Mouse (Mus musculus) lung, postnatal 14 days (tissue): ENCODE measurements around the gene Dock10.

Experiments used
- DNase-seq: peaks from one replicate; pipeline ENCODE4 v3.0.0; 2021

Dock10 gene

DNA sequence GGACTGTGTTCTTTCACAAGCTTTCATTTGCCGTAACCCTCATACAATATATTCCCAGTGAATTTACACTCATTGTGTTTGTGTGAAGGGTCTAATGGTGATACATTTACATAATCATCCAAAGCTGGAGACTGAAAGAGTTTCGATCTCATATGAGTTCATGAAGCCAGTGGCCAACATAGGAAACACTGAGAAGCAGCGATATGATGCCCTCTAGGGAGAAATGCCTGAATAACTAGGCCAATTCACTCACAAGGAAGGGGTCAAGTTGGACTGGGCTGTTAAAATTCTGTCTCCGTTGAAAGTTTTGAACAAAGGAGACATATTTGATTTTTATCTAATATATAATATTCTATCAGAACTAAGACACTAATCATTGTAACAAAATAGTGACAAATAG is 30.9 kb downstream of the Dock10 start:
- no peak for DNase-seq

DNA sequence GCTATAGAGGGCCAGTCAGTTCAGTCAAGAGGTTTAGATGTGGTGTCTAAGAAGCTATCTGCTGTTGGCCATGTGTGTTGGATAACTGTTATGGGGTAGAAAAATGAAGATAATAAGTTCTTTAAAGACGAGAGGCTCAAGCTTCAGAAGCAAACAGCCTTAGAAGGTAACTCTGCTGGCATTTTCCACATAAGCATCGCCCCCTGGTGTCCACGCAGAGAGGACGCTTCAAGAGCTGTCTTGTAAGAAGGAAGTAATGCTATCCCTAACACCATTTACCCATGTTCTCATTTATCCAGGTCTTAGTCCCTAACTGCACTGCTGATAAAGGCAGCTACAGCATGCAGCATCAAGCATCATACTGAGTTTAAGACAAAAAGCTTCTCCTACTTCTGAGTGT is 35.7 kb downstream of the Dock10 start:
- peak; percentile 66 for DNase-seq

DNA sequence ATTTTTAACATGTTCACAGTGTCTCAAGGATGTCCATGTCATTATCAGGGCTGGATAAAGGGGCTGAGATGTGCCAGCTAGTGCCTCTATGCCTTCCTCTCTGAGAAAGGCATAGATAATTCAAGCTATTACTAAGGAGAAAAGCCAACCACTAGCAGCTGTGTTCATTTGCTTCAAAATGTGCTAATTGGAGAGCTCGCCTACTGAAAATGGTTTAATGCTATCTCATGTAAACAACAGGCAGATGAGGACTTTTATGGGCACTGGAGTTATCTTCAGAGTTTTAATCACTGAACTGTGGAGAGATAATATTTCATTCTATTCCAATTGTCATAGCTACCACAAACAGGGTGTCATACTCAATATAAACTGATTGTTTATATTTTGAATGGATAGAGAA is 36.3 kb downstream of the Dock10 start:
- DNase-seq, result no peak

DNA sequence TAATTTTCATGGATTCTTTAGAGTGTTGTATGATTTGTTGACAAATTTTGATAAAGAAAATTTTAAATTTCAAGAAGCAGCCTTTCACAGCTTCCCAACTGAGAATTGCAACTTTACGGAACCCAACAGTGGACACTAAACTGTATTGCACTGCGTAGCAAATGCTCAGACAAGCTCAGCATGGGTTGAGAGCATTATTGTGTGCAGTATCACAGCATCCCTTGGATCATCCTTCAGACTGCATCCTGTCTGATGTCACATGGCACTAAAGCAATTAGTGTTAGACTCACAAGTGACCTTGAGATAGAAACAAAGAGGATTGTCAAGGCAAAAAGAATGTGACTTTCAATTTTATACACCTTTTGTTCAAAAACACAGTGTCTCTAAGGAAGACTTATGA is 37.1 kb downstream of the Dock10 start:
- DNase-seq, result no peak

DNA sequence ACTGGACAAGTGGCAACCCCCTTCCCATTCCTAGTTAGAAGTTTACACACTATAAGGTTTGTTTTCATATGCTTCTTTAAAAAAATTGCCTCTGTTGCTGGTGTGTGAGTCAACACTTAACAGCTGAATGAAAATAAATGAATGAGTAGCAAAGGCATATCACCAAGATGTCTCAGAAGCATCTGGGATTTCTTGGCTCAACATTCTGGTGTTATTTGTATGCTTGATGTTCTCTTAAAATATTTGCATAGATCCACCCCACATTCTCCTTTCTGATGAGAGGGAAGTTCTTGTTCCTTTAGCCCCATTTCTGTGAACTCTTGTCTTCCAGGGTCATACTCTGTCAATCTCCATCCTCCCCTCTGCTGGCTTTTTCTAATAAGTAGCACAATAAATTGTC is 38.2 kb downstream of the Dock10 start:
- no peak for DNase-seq

DNA sequence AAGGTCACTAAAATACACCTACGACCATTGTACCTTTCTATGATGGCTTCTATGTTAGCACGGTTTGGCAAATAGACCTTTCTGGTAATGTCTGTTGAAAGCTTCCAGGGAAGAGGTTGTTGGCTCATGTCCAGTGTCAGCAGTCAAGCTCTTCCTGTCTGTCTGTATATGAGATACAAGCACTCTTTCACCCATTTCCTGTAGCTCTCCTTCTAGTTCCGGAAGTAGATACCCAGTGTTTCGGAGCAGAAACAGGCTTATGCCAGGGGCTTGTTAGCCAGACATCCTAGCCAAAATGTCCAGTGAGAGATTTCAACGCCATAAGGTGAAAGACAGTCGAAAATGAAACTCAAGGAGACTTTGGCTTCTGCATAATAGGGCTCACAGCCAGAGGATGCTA is 38.9 kb downstream of the Dock10 start:
- DNase-seq, result peak; percentile 11

DNA sequence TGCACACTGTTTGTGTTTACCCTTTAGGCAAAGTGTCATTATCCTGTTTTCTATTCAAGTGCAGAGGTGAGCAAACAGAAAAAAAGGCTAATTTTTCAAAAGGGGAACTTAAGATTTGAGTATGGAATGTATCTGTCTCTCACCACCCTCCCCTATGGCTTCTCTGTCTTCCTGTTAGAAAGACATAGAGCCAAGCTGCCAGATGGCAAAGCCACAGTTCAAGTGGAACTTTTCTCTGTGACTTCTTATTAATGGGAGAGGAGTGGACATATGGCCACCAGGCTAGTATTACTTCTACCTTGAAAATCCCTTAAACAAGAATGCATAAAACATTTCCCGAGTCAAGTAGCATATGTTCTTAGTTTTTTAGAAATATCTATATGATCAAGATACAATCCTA is 39.7 kb downstream of the Dock10 start:
- DNase-seq, result no peak

DNA sequence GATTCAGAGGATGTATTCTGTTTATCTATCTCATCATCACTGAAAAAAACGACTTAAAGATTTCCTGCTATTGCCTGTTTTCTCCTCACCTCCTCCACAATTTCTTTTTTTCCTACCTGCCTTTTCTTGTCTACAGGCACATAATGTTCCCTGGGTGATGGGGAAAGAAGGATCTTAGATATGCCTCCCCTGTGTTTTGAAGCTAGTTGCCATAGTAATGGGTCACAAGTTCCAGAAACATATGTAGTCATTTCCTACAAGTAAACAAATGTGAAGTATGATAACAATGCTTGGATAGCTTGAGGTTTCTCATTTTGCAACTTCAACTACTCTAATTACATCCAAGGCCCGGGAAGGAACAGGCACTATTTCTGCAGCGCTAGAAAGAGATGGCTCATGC is 42.4 kb downstream of the Dock10 start:
- DNase-seq, result no peak

DNA sequence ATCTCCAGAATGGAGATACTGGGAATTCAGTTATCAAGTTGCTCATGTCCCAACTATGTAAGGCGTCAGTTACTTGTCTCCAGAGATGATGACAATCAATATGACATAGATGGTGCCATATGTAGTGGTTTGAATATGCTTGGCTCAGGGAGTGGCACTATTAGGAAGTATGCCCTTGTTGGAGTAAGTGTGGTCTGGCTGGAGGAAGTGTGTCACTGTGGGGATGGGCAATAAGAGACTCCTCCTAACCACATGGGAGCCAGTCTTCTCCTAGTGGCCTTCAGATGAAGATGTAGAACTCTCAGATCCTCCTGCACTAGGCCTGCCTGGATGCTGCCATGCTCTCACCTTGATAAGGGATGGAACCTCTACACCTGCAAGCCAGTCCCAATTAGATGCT is 44.4 kb downstream of the Dock10 start:
- DNase-seq, result no peak

DNA sequence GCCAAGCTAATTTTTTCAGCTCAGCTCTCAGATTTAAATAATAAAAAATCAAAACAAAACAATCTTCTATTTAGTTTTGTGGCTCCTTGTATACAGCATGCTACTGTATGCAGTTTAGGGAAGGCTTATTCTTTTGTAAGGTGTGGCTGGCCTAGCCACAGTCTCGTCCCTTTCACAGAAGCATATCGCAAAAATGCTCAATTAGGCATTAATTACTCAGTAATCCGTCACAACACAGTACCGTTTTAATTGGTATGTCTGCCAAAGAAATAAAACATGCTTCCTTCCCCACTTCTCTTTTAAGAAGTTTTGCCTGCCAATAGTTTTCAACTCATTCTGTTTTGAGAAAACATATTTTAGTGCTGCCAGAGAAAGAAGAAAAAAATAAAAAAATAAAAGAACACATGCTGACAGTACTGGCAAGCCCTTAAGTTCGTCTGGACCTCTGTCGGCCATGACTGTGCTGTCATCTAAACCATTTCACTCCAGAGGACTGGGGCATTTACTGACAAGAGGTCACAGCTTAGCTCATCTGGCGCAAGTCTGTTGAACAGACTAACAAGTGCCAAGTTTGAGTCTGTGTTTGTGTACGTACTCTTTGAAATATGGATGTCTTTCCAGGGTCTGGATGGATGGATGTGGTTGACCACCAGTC is 47.6 kb downstream of the Dock10 start:
- peak; percentile 20 for DNase-seq

DNA sequence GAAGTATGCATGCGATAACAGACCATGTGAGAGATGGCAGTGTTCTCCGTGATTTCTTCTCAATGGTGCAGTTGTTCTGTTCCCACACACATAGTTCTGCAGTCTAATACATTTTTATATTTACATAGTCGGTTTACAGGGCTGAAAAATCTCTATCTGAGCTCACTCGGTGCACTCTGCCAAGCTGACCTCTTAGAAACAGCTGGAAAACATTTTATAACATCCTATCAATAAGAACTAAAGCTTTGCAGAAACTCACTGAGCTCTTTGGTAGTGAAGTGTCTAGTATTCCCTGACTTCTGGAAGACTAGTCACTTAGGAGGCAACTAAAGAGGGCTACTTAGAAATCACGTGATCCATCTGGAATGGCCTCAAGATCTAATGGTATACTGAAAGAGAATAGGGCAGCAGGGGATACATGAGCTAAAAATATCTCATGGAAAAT is 48.2 kb downstream of the Dock10 start:
- DNase-seq, result no peak

DNA sequence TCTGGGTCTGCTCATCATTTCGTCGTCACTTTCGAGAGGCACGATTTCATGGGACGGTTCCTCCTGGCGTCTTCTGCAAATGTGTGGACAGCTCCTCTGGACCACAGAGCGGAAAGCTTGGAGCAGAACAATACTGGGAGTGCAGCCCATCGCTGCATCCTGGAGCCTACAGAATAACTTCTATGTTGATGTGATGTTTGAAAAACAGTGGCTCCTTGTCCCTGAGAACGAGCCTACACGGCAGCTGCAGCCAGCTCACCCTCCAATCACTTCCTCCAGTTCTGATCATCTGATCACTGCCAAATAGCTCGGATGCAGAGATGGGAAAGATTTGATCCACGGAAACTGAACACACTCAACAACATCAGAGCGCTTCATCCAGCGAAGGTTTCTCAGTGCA is 49.0 kb downstream of the Dock10 start:
- no peak for DNase-seq

DNA sequence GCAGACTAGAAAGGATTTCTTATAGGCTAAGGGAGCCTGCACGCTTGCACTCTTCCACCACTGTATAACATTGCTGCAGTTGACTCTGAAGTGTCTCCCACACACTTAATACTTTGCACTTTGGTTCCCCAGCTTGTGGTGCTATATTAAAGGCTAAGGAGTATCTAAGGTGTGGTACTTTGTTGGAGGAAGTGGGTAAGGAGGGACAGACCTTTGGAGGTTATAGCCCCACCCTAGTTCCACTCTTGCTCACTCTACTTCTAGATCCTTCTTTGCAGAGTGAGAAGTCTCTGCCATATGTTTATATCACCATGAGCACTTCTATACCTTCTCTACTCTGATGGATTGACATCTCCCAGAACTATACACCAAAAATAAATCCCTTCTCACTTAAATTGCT is 55.0 kb downstream of the Dock10 start:
- no peak for DNase-seq

DNA sequence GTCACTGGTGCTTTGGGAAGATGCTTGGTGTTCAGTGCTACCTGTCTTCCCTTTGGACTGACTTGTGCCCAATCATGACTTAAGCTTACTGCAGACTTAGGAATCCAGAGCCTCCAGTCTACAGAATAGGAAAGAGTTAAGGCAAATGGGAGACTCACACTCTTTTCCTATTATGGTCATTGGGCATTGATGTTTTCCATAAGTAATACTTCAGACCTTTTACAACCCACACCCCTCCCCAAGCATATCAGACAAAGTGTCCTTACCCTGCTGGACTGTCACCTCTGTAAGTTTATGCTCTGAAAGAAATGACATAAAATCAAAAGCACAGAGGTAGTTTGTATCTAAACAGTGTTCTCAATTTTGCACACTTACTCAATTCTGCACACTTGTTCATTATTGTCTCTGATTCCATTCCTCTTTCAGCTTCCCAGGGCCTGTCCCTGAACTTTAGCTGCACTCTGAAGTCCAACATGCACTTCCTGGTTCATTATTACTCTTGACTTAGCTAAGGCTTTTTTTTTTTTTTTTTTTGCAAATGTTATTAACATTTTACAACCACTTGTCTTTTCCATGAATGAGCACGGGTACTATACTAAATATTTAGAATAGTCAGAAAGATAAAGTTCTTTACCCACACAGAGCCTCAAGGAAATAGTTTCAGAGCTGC is 82.2 kb downstream of the Dock10 start:
- DNase-seq, result no peak

DNA sequence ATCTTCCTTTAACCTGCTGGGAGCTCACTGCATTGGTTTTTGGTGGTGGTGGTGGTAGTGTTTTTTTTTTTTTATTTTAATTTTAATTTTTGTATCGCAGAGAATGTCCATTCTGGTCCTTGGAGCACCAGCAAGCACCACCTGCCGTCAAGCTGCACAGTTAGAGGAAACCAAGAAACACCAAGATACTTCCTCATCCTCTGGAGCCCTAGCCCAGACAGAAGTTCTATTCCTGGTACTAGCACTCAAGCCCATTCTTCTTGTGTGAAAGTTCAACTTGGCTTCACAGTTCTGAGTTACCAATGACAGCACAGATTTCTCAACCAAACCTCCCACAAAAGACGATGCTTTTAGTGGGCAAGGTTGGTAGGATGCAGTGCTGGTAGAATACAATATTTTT is 86.6 kb downstream of the Dock10 start:
- DNase-seq, result no peak

DNA sequence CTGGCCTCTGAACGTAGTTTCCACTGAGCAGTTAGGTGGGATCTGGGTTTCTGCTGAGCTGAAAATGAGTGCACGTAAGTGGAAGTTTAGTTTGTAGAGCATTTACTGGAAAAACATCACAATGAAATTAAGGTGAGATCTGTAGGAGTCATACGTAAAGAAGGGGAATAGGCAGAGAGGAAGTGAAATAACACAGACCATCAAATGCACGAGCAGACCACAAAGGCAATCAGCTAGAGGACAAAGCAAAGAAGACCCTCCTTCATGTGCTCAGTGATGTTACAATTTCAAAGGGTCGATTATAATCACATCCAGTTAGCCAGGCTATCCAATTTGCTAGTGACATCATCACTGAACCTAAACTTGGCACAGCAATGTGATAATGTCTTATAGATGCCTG is 87.3 kb downstream of the Dock10 start:
- DNase-seq, result no peak

DNA sequence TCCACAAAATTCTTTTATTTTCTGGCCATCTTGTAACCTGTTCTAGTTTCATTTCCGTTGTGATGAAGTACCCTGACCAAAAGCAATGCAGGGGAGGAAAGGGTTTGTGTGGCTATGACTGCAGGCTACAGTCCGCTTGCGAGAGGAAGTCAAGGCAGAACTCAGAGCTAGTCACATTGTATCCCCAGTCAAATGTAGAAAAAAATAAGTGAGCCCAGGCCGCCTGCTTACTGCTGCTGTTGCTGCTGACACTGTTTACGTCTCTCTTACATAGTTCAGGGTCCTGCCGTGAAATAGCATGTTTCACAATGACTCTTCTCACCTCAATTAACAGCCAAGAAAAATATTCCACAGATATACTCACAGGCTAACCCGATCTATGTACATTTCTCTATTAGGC is 87.9 kb downstream of the Dock10 start:
- no peak for DNase-seq

DNA sequence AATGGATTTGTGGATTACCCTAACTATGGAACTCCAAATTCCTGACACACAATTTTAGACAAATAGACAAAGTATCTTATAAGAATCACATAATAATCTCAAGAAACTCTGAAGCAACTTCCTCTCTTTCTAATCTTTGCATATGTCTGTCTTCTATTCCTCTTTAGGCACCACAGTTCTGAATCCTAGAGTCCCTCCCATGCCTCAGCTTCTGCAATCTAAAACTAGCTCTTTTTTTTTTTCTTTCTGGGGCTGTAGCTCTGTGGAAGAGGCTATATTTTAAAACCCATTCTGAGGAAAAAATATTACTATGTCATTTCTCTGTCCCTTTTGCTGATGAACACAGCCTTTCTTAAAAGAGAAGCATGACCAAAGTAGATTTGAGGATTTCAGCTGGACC is 92.6 kb downstream of the Dock10 start:
- DNase-seq, result no peak

DNA sequence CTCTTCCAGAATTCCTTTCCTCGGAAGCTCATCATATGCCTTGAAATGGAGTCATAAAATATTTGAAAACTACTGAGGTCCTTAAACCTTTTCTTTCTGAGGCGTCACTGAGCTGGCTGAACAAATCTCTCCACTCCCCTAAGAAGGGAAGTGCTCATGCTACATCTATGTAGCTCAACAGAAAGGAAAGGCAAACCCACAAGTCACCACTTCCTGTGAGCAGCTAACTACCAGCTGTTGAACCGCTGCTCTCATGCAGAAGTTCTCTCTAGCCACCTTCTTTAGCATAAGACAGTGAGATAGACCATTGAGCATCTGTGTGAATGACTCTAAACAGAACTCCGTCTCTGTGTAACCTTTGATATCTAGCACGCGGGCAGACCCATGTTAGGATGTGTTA is 93.2 kb downstream of the Dock10 start:
- DNase-seq, result peak; percentile 14

DNA sequence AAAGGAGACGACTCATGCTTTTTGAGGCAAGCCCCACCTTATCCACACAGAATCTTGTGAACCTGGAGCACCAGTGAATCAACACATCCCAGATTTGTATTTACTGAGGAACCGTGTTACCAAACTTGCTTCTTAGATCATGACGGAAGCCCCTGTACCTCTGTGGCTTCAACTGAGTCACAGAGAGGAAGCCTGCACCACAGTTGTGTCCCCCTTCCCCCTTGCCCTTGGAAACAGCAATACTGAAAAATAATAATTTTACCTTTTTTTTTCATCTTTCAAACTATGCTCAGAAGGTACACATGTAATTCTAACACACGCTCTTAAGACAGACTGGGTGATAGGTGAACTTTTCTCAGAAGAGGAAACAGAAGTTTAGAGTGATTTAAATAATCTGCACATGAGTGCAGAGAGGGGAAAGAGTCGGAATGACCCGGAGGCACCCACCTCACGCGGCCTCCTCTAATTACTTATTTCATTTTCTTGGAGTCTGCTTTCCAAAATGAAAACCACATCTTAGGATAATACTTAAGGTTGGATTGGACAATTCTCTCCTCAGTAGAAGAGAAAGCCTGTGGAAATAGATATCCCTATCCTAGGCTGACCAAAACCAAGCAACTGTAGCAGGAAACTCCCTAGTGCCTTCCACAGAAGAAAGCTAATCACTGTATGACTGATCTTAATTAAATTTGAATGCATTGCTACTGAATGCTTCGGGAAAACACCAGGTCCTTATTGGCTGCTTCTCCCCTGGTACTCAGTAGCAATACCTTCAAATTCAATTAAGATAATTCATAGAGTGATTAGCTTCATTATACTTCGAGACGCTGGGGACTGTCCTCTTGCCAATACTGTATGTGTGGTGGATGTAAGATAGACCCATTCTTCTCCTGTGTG is 96.6 kb downstream of the Dock10 start:
- DNase-seq, result no peak

DNA sequence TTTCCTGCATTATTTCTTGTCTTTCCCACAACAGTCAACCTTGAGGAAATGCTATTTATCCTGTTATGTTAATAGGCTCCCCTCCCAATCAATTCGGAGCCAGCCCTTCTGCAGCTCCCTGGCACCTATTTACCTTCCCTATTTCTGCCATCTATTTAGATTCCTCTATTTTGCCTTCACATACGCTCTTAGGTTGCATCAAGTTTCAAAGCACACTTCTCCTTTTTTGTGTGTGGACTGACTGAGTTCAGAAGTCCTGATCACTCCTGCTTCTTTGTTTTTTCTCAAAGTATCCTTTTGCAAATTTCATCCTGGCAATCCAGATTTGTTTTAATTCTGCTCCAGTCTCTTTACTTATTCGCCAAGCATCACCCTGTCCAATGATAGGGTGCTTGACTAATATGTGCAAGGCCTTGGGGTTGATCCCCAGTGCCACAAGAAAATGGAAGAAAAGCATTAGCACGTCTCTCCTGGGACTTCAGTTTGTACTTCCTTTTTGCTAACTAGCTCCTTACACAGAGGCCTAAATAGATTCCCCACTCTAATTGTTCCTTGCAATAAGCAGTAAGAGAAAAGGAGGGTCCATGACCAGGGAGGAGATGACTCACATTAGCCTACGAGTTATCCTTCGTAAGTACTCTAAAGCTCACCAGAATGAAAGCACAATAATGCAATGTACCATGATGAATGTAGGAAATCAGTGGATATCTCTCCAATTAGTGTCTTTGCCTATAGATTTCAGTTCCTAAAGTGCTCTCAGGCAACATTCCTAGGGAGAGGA is 98.7 kb downstream of the Dock10 start:
- DNase-seq, result no peak

DNA sequence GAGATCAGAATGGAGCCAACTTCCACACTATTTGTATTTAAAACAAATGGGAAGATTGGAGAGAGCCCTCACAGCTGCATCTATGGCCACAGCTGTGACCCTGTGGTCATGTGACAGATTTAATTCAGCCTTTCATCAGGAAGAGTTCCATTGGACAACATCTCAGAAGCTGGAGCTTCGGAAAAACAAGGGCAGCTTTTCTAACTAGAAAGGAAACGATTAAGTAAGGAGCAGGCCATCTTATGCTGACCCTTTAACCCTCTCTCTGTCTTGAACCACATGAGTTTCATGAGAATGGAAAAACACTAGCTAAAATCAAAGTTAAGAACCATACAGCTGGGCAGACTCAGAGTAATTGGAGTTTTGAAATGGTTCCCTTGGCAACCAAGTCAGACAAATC is 101.9 kb downstream of the Dock10 start:
- no peak for DNase-seq

DNA sequence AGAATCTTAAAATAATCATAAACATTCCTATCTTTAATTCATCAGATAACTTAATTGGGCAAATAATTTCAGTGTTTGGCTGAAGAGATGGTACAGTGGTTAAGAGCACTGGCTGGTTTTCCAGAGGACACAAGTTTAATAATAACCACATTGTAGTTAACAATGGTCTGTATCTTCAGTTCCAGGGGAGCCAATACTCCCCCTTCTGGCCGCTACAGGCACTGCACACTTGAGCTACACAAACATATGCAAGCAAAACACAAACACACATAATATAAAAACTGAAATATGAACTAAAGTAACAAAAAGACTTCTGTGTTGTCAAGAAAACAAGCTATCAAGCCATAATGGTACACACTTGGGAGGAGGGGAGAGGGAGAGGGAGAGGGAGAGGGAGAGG is 102.5 kb downstream of the Dock10 start:
- DNase-seq, result no peak
